Mouse (Mus musculus): ENCODE results near the gene Gpt2. TPM values are rescaled to one million over a fixed set of nuclear protein-coding genes. Genes with fewer than 3 reads are reported as not detected.

Gene Gpt2
- polyA plus RNA-seq (2012; fragmentation: generic; extraction: Trizol): 1 to 10 TPM; 3.1 to 7.5 TPM

GRCm38 (mm10) chr8:85492125-85492875, at the start of gene Gpt2:
TSS of gene Gpt2 (plus strand) at chr8:85492576.

GRCm38 (mm10) chr8:85555181-85556145, 63.1 kb downstream of the Gpt2 start, which contains the start of gene Dnaja2:
TSS of gene Dnaja2 (minus strand) at chr8:85555344.

Other genes starting within 250 kb of the Gpt2 start
- gene Orc6, start 192.9 kb upstream of the Gpt2 start, polyA plus RNA-seq (2012; fragmentation: generic; extraction: Trizol): 10 to 100 TPM in 1 of 2 experiments, 1 to 10 TPM in 1; 3.6 to 16.9 TPM
- 10 to 100 TPM in 1 of 2 experiments, 1 to 10 TPM in 1; 2.3 to 20.5 TPM for gene Vps35, start 192.8 kb upstream of the Gpt2 start, polyA plus RNA-seq (2012; fragmentation: generic; extraction: Trizol)
- under 1 TPM in 1 of 2 experiments, not detected in 1; 0.22 TPM for gene Mylk3, start 106.2 kb upstream of the Gpt2 start, polyA plus RNA-seq (2012; fragmentation: generic; extraction: Trizol)
- gene 4921524J17Rik, start 59.7 kb upstream of the Gpt2 start, polyA plus RNA-seq (2012; fragmentation: generic; extraction: Trizol): 1 to 10 TPM in 1 of 2 experiments, under 1 TPM in 1; 0.66 to 3.5 TPM
- gene Dnaja2, start 62.8 kb downstream of the Gpt2 start, polyA plus RNA-seq (2012; fragmentation: generic; extraction: Trizol): 10 to 100 TPM in 1 of 2 experiments, 1 to 10 TPM in 1; 8.4 to 55.9 TPM
- under 1 TPM; 0.22 to 0.85 TPM for gene Neto2, start 208.3 kb downstream of the Gpt2 start, polyA plus RNA-seq (2012; fragmentation: generic; extraction: Trizol)

Data from C3H10T1/2 (cell line).